Mouse (Mus musculus) inflammation-experienced regulatory T-cells, adult 16 weeks (primary cell): ENCODE data around the gene Smok2a. TPM values are rescaled to one million over a fixed set of nuclear protein-coding genes. Genes with fewer than 3 reads are reported as not detected.

Experiments
- polyA plus RNA-seq: library from polyadenylated mRNA; unstranded; fragments of 100-300 nt; shearing (Covaris generic); gene quantifications from one replicate; pipeline ENCODE4 v1.2.1, GENCODE M21; 2017

The Smok2a gene
- polyA plus RNA-seq: 0.18 TPM

GRCm38 (mm10) chr17:13220888-13221287, at the start of gene Smok2a:
TSS of gene Smok2a (plus strand) at chr17:13221188.

GRCm38 (mm10) chr17:13229957-13230356, 9.0 kb downstream of the Smok2a start, which contains the start of gene Smok2b:
TSS of gene Smok2b (plus strand) at chr17:13230257.

Other genes starting within 250 kb of the Smok2a start
- 30.7 TPM for gene Wtap, start 227.0 kb upstream of the Smok2a start, polyA plus RNA-seq
- gene Sod2, start 214.3 kb upstream of the Smok2a start, polyA plus RNA-seq: 123 TPM
- gene Gpr31b, start 168.9 kb upstream of the Smok2a start, polyA plus RNA-seq: not detected
- not detected for gene Tcp10b, start 160.1 kb upstream of the Smok2a start, polyA plus RNA-seq
- gene Unc93a, start 89.4 kb upstream of the Smok2a start, polyA plus RNA-seq: not detected
- gene Smok2b, start 9.1 kb downstream of the Smok2a start, polyA plus RNA-seq: 0.18 TPM
- gene Tcp10c, start 133.4 kb downstream of the Smok2a start, polyA plus RNA-seq: not detected